Mouse (Mus musculus) adrenal gland (tissue): ENCODE results near the gene P2ry13.

Experiments
- intact Hi-C: fragments of 180-260 bp; cut with DNase I; formaldehyde crosslinking; loops from one replicate; pipeline ENCODE4 v1.15.1; 2025
- long read RNA-seq, 2 experiments: library from polyadenylated mRNA; unstranded; transcript quantifications; one replicate each; pipeline ENCODE4 v2.0.0; 2020; ENCODE audit warnings: borderline replicate concordance in 1 of 2; ENCODE audit not compliant: insufficient replicate concordance in 1 of 2

The P2ry13 gene
- long read RNA-seq, experiment 1, partial matches to known transcripts: 0 of 2 reads
- long read RNA-seq, experiment 1, other reads (novel, unspliced or antisense): 0 of 2 reads
- long read RNA-seq, experiment 2: 0 reads

- intact Hi-C loops: no loop called here
Observed at GRCm38 (mm10) chr3:59210727-59211126, at the start of gene P2ry13. Gene P2ry13 (minus strand): TSS chr3:59210882.

GRCm38 (mm10) chr3:59257740-59258664 is 47.3 kb upstream of the P2ry13 start:
- intact Hi-C loops: no loop called here

- intact Hi-C loops: no loop called here
Observed at GRCm38 (mm10) chr3:59250454-59250853, 39.8 kb upstream of the P2ry13 start.

GRCm38 (mm10) chr3:59248031-59248430 is 37.3 kb upstream of the P2ry13 start:
- intact Hi-C loops: no loop called here

- intact Hi-C loops: no loop called here
Observed at GRCm38 (mm10) chr3:59243384-59243783, 32.7 kb upstream of the P2ry13 start.

- intact Hi-C loops: no loop called here
Observed at GRCm38 (mm10) chr3:59234878-59235277, 24.2 kb upstream of the P2ry13 start.

- intact Hi-C loops: no loop called here
Observed at GRCm38 (mm10) chr3:59230912-59231311, 20.2 kb upstream of the P2ry13 start.

- intact Hi-C loops: no loop called here
Observed at GRCm38 (mm10) chr3:59228730-59229551, 18.3 kb upstream of the P2ry13 start.

- intact Hi-C loops: no loop called here
Observed at GRCm38 (mm10) chr3:59227696-59228095, 17.0 kb upstream of the P2ry13 start.

GRCm38 (mm10) chr3:59225411-59225810 is 14.7 kb upstream of the P2ry13 start:
- intact Hi-C loops: no loop called here

- intact Hi-C loops: no loop called here
Observed at GRCm38 (mm10) chr3:59222303-59222702, 11.6 kb upstream of the P2ry13 start.

GRCm38 (mm10) chr3:59219326-59219725 is 8.6 kb upstream of the P2ry13 start:
- intact Hi-C loops: no loop called here

GRCm38 (mm10) chr3:59217211-59217610 is 6.5 kb upstream of the P2ry13 start:
- intact Hi-C loops: no loop called here

- intact Hi-C loops: no loop called here
Observed at GRCm38 (mm10) chr3:59212404-59212803, 1.7 kb upstream of the P2ry13 start.

- intact Hi-C loops: no loop called here
Observed at GRCm38 (mm10) chr3:59211784-59212183, 1.1 kb upstream of the P2ry13 start.

- intact Hi-C loops: no loop called here
Observed at GRCm38 (mm10) chr3:59210089-59210488, 593 bp downstream of the P2ry13 start.

- intact Hi-C loops: loop anchor here (2.0 kb wide), 2 partner anchors 34 to 88 kb away; no protein-coding TSS in a partner anchor
Observed at GRCm38 (mm10) chr3:59208650-59209548, 1.8 kb downstream of the P2ry13 start.

- intact Hi-C loops: no loop called here
Observed at GRCm38 (mm10) chr3:59205941-59206340, 4.7 kb downstream of the P2ry13 start.

GRCm38 (mm10) chr3:59204719-59205503 is 5.8 kb downstream of the P2ry13 start:
- intact Hi-C loops: no loop called here
